Mouse (Mus musculus) heart, postnatal 4 days (tissue): ENCODE results near the gene Eif4g3. TPM values are rescaled to one million over a fixed set of nuclear protein-coding genes. Genes with fewer than 3 reads are reported as not detected.
"Not testable (repeated sequence)": the region's sequence is repeated elsewhere in the genome, so short reads cannot be mapped to it uniquely, and the experiment has no call there.

Source experiments
- DNase-seq: peaks from one replicate; pipeline ENCODE4 v3.0.0; 2021
- total RNA-seq, 2 experiments: library from RNA; stranded (reverse); gene quantifications; 2 replicates each; pipeline ENCODE4 v1.2.3; 2021

Gene Eif4g3
- total RNA-seq, 2 experiments from 2014 or later: 57.8 to 59.2 TPM

- no peak for DNase-seq
Measured at GRCm38 (mm10) chr4:138023403-138024100, 30.7 kb downstream of the Eif4g3 start.

- DNase-seq: no peak
Measured at GRCm38 (mm10) chr4:138029168-138029567, 36.3 kb downstream of the Eif4g3 start.

GRCm38 (mm10) chr4:138031828-138032227 is 39.0 kb downstream of the Eif4g3 start:
- no peak for DNase-seq

- DNase-seq: no peak
Measured at GRCm38 (mm10) chr4:138033871-138034270, 41.0 kb downstream of the Eif4g3 start.

GRCm38 (mm10) chr4:138035435-138036120 is 42.8 kb downstream of the Eif4g3 start:
- DNase-seq: no peak

- no peak for DNase-seq
Measured at GRCm38 (mm10) chr4:138037110-138037509, 44.3 kb downstream of the Eif4g3 start.

- no peak for DNase-seq
Measured at GRCm38 (mm10) chr4:138037896-138038295, 45.1 kb downstream of the Eif4g3 start.

- no peak for DNase-seq
Measured at GRCm38 (mm10) chr4:138038365-138039274, 45.8 kb downstream of the Eif4g3 start.

GRCm38 (mm10) chr4:138039275-138039651 is 46.4 kb downstream of the Eif4g3 start:
- no peak for DNase-seq

GRCm38 (mm10) chr4:138040589-138040988 is 47.8 kb downstream of the Eif4g3 start:
- DNase-seq: no peak

GRCm38 (mm10) chr4:138041566-138042256 is 48.9 kb downstream of the Eif4g3 start:
- no peak for DNase-seq

GRCm38 (mm10) chr4:138042257-138042589 is 49.4 kb downstream of the Eif4g3 start:
- DNase-seq: no peak

GRCm38 (mm10) chr4:138042625-138043024 is 49.8 kb downstream of the Eif4g3 start:
- no peak for DNase-seq

- no peak for DNase-seq
Measured at GRCm38 (mm10) chr4:138044841-138045500, 52.1 kb downstream of the Eif4g3 start.

- DNase-seq: no peak
Measured at GRCm38 (mm10) chr4:138045809-138046208, 53.0 kb downstream of the Eif4g3 start.

- no peak for DNase-seq
Measured at GRCm38 (mm10) chr4:138046371-138046770, 53.5 kb downstream of the Eif4g3 start.

GRCm38 (mm10) chr4:138049547-138049946 is 56.7 kb downstream of the Eif4g3 start:
- no peak for DNase-seq

- DNase-seq: no peak
Measured at GRCm38 (mm10) chr4:138051488-138051887, 58.7 kb downstream of the Eif4g3 start.

- no peak for DNase-seq
Measured at GRCm38 (mm10) chr4:138056658-138057057, 63.8 kb downstream of the Eif4g3 start.

- DNase-seq: not testable (repeated sequence)
Measured at GRCm38 (mm10) chr4:138057196-138057754, 64.5 kb downstream of the Eif4g3 start.

GRCm38 (mm10) chr4:138061161-138061560 is 68.3 kb downstream of the Eif4g3 start:
- DNase-seq: no peak
